Mouse (Mus musculus) megakaryocyte progenitor cell, adult 5-6 weeks (primary cell): ENCODE measurements around the gene Cd302. TPM values are rescaled to one million over a fixed set of nuclear protein-coding genes. Genes with fewer than 3 reads are reported as not detected.

Experiments used
- ATAC-seq: replicated peaks from 2 replicates; pipeline ENCODE4 v1.8.0; 2016; ENCODE audit warnings: mild to moderate bottlenecking, moderate TSS enrichment, inconsistent platforms; ENCODE audit not compliant: poor library complexity
- total RNA-seq, 2 experiments: library from RNA; stranded (forward) in 1 of 2; stranded (reverse) in 1 of 2; fragments of 157-497, 149-512 nt in 1 of 2; fragments of 200-1000 nt in 1 of 2; gene quantifications; 2 replicates each; pipeline versions ENCODE4 v1.2.3 to v1.2.4; 2015 to 2017

Cd302 gene
- total RNA-seq (2015), result 3.9 and 4.2 TPM in 2 replicates
- 0.29 and 3.0 TPM in 2 replicates for total RNA-seq (2017)

DNA sequence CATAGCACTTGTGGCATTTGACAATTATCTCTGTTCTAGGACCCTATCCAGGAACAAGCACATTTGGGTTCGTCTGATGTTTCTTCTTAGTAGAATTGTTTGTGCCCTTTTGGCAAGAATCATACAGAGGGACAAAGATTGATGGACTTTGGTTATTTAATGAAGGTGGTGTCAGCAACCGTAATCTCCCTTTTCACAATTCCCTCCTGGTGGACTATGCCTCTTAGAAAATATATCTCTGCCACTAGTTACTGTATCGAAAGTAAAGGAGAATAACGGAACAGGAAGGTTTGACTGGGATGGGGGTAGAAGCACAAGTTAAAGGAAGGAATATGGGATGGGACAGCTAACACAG is at the start of gene Cd302:
Cd302 (minus strand) TSS at position 22 of the 355 bp plus-strand sequence.
- no peak for ATAC-seq

DNA sequence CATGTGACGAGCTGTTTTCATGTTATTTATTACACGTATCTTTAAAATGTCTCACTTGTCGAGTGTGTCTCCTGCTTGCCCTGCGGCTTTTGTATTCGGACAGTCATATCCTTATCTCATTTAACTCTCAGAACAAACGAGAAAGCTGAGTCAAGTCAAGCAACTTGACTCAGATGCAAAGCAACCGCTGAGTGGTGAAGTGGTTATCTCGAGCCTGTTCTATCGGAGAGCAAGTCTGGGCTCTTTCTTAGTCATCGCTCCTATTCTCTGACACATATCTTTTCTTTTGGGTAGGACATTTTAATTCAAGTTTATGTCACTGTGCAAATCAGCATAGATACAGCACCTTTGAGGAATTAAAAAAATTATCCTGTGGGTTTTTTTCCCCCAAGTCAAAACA is 44.4 kb upstream of the Cd302 start:
- ATAC-seq, result no peak

- no peak for ATAC-seq
Observed at GRCm38 (mm10) chr2:60327581-60327980, 43.3 kb upstream of the Cd302 start.

DNA sequence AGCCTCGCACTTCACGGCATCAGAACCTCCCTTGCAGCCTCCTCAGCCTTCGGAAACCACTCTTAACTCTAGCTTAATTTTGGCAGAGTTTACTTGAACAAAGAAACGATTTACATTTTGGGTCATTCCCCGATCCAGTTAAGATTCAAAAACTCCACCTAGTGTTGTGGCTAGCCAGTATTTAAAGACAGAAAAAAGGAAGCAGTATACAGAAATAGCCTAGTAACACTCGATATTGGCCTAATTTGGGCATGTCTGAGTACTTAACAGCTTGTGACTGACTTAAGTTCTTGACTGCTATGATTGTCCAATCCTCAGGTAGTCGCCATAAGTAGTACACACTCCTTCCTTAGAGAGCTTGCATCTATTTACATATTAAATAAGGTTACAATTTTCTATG is 42.7 kb upstream of the Cd302 start:
- no peak for ATAC-seq

GRCm38 (mm10) chr2:60323411-60323810 is 39.1 kb upstream of the Cd302 start:
- peak; percentile 88 for ATAC-seq

GRCm38 (mm10) chr2:60322031-60322726 is 37.9 kb upstream of the Cd302 start:
- ATAC-seq, result no peak

DNA sequence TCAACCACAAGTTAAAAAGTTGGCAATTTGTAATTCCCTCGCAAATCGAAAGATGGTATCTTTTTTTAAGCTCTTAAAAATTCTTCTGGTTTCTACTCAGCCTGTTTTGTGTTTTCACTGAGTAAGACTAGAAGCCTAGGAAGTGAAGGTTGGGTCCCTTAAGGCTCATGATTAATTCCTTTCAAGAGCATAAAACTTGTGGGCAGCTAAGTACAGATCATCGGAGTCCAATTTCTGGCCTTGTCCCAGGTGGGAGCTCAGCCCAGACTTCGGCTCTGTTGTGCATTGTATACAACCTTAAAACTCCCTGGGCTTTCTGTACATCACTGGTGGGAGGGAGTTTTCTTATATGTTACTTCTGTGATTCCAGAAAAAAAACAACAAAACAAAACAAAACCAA is 19.5 kb upstream of the Cd302 start:
- ATAC-seq, result no peak

- no peak for ATAC-seq
Observed at GRCm38 (mm10) chr2:60299323-60299722, 15.0 kb upstream of the Cd302 start.

GRCm38 (mm10) chr2:60298266-60298665 is 14.0 kb upstream of the Cd302 start:
- peak; percentile 100 for ATAC-seq

- ATAC-seq, result no peak
Observed at GRCm38 (mm10) chr2:60291381-60291780, 7.1 kb upstream of the Cd302 start.

GRCm38 (mm10) chr2:60289451-60289850 is 5.2 kb upstream of the Cd302 start:
- no peak for ATAC-seq

GRCm38 (mm10) chr2:60288606-60289005 is 4.3 kb upstream of the Cd302 start:
- peak; percentile 73 for ATAC-seq

- ATAC-seq, result no peak
Observed at GRCm38 (mm10) chr2:60285107-60285617, 874 bp upstream of the Cd302 start.

GRCm38 (mm10) chr2:60283751-60284466 is 379 bp downstream of the Cd302 start:
- peak; percentile 66 for ATAC-seq

GRCm38 (mm10) chr2:60283208-60283750 is 1.0 kb downstream of the Cd302 start:
- ATAC-seq, result no peak

DNA sequence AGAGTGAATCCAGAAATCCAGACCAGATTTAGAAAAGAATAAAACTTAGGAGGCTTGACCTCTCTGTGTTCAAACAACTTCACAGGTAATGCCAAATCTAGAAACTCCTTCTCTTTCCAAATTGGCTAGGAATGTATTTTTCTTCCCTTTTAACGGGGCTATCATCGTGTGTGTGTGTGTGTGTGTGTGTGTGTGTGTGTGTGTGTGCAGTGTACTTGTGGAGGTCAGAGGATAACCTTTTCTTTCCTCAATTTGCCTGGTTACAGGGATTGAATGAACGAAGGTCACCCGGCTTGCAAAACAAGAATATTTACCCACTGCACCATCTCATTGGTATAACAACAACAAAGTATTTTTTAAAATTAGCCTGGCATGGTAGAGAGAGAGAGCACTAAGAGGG is 1.7 kb downstream of the Cd302 start:
- no peak for ATAC-seq

DNA sequence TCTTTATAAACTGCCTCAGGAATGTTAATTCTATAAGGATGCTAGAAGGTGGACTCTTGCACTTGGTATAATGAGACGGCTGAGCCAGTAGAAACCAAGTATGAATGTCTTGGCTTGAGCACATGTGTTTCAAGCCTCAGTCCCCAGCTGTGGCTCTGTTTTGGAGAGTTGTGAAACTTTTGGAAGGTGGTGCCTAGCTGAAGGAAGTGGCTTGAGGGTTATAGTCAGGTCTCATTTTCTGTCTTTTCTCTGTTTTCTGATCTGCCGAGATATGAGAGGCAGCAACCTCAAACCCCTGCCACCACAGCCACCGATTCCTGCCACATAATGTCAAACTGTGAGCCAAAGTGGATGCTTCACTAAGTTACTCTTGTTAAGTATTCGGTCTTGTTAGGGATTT is 5.7 kb downstream of the Cd302 start:
- peak; percentile 79 for ATAC-seq

- ATAC-seq, result no peak
Observed at GRCm38 (mm10) chr2:60269856-60270479, 14.3 kb downstream of the Cd302 start.

- no peak for ATAC-seq
Observed at GRCm38 (mm10) chr2:60267567-60267966, 16.7 kb downstream of the Cd302 start.

GRCm38 (mm10) chr2:60260621-60261350 is 23.5 kb downstream of the Cd302 start:
- no peak for ATAC-seq

DNA sequence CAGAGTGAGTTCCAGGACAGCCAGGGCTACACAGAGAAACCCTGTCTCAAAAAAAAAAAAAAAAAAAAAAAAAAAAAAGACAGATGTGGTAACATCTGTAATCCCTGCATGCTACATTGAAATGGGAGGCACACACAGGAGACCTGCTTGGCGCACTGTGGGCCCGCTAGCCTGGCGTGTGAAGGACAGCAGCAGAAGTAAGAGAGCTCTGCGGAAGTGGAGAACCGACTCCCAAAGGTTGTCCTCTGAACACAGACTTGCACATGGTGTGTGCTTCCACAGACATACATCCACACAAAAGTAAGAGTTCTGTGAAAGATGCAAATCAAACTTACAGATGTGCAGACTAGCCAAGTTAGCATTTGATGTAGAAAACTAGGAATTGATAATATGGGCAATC is 25.1 kb downstream of the Cd302 start:
- ATAC-seq, result no peak
